Mouse (Mus musculus) embryonic facial prominence, embryonic 11.5 days (tissue): ENCODE results near the gene Edar. TPM values are rescaled to one million over a fixed set of nuclear protein-coding genes. Genes with fewer than 3 reads are reported as not detected.

Experiments used
- polyA plus RNA-seq: library from polyadenylated mRNA; unstranded; fragments of >200 nt; fragmentation: Nextera tagmentation; extraction: Ambion mirVana; gene quantifications from 2 replicates; pipeline ENCODE4 v1.2.1, GENCODE M21; 2014

The Edar gene
- polyA plus RNA-seq, 1 experiment from 2014 or later = 0.52 TPM

Other genes starting within 250 kb of the Edar start
- 27.5 and 30.8 TPM in 2 replicates for gene Ranbp2, start 228.7 kb downstream of the Edar start, polyA plus RNA-seq
- 7.4 and 9.9 TPM in 2 replicates for gene Ccdc138, start 177.7 kb downstream of the Edar start, polyA plus RNA-seq
- gene Gm17542, start 42.6 kb upstream of the Edar start, polyA plus RNA-seq = not detected in 2 replicates
- 0.98 and 1.2 TPM in 2 replicates for gene Sh3rf3, start 137.7 kb upstream of the Edar start, polyA plus RNA-seq